Mouse (Mus musculus): Measurements from ENCODE around the gene Dgkh. TPM values are rescaled to one million over a fixed set of nuclear protein-coding genes. Genes with fewer than 3 reads are reported as not detected.
A peak's percentile ranks its signal among the peaks of the same experiment; 100 is the strongest.

Dgkh gene
- total and polyA plus RNA-seq, 2 experiments from 2014 or later: 1.2 to 4.7 TPM

DNA sequence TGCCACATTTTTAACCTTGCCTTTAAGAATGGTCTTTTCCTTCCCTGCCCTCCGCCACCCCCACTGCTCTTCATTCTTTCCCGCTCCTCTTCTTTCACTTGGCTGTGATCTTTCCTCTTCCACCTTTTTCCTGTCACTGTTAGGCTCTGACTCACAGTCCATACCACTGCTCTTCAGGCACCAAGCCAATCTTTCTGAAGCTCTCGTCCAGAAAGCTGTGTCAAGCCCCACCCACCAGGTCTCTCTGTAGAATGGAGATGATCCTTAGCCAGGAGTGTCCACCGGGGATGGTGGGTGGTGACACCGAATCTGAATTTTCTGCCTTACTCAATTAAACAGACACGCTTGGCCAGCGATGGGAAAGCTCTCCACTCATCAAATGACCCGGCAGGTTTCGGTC is 58.0 kb downstream of the Dgkh start:
- 62% methylated on average over 9 of the region's 9 CpGs for WGBS
- Histone ChIP-seq H3K4me3 (ENCODE audit: low read depth, low read length) (no peak overlapping the region), H3K4me2 (ENCODE audit: low read depth, low read length) (no peak overlapping the region), H3K27me3 (ENCODE audit: control insufficient read depth, insufficient read depth, low read length) (no peaks in the 10 kb centered on the region), H3K4me1 (ENCODE audit: control insufficient read depth, insufficient read depth) (peaks cover 10% of the 10 kb centered on the region), H3K9ac (replicated peaks; ENCODE audit: low read depth, low read length) (no peak overlapping the region), H3K27ac (ENCODE audit: low read depth) (peak overlapping the region; percentile 44; the same call in 1 of the 2 replicates), H3K36me3 (replicated peaks; ENCODE audit: control insufficient read depth, insufficient read depth, low read length) (no peaks in the 10 kb centered on the region), H3K9me3 (replicated peaks; ENCODE audit: control insufficient read depth, low read length) (no peaks in the 10 kb centered on the region)
- DNase-seq (ENCODE audit: low spot score): peak; percentile 48
- ATAC-seq (ENCODE audit: insufficient read depth, low read depth): no peak
- TF ChIP-seq CTCF (IDR thresholded peaks at IDR 0.05; ENCODE audit: low read depth): no peak
- TF ChIP-seq EP300 (IDR thresholded peaks at IDR 0.05; ENCODE audit: low read depth): no peak

GRCm38 (mm10) chr14:78669986-78670385 is 62.6 kb downstream of the Dgkh start:
- Histone ChIP-seq H3K9ac (replicated peaks; ENCODE audit: low read depth, low read length) (no peak overlapping the region), H3K27me3 (ENCODE audit: control insufficient read depth, insufficient read depth, low read length) (no peaks in the 10 kb centered on the region), H3K27ac (ENCODE audit: low read depth) (no peak overlapping the region), H3K4me3 (ENCODE audit: low read depth, low read length) (no peak overlapping the region), H3K4me1 (ENCODE audit: control insufficient read depth, insufficient read depth) (no peaks in the 10 kb centered on the region), H3K36me3 (replicated peaks; ENCODE audit: control insufficient read depth, insufficient read depth, low read length) (no peaks in the 10 kb centered on the region), H3K4me2 (ENCODE audit: low read depth, low read length) (no peak overlapping the region), H3K9me3 (replicated peaks; ENCODE audit: control insufficient read depth, low read length) (no peaks in the 10 kb centered on the region)
- peak; percentile 62 for TF ChIP-seq CTCF (IDR thresholded peaks at IDR 0.05; ENCODE audit: low read depth)
- TF ChIP-seq EP300 (IDR thresholded peaks at IDR 0.05; ENCODE audit: low read depth): no peak
- no peak for ATAC-seq (ENCODE audit: insufficient read depth, low read depth)
- DNase-seq (ENCODE audit: low spot score): no peak
- 67% methylated on average over 10 of the region's 10 CpGs for WGBS

DNA sequence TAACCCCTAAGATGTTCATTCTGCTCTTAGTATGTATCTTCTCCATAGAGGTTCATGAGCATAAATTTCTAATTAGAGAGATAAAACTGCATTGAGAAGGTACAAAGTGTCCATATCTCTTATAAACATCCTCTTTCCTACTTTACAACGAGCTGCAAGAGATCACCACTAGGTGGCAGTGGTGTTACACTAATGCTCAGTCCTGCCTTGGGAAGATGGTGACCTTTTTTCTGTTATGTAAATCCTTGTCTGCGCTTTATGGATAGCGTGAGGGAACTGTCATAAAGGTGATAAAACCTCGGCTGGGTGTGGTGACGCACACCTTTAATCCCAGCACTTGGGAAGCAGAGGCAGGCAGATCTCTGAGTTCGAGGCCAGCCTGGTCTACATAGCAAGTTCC is 64.3 kb downstream of the Dgkh start:
- 0 out of 2 replicates have a peak, but pooled peaks have one; percentile 49 for ATAC-seq (ENCODE audit: insufficient read depth, low read depth)
- Histone ChIP-seq H3K4me2 (ENCODE audit: low read depth, low read length) (no peak overlapping the region), H3K4me1 (ENCODE audit: control insufficient read depth, insufficient read depth) (no peaks in the 10 kb centered on the region), H3K36me3 (replicated peaks; ENCODE audit: control insufficient read depth, insufficient read depth, low read length) (no peaks in the 10 kb centered on the region), H3K27me3 (ENCODE audit: control insufficient read depth, insufficient read depth, low read length) (no peaks in the 10 kb centered on the region), H3K9me3 (replicated peaks; ENCODE audit: control insufficient read depth, low read length) (no peaks in the 10 kb centered on the region), H3K27ac (ENCODE audit: low read depth) (no peak overlapping the region), H3K4me3 (ENCODE audit: low read depth, low read length) (no peak overlapping the region), H3K9ac (replicated peaks; ENCODE audit: low read depth, low read length) (no peak overlapping the region)
- DNase-seq (ENCODE audit: low spot score): peak; percentile 78
- 20% methylated on average over 6 of the region's 6 CpGs for WGBS
- TF ChIP-seq EP300 (IDR thresholded peaks at IDR 0.05; ENCODE audit: low read depth): no peak
- TF ChIP-seq CTCF (IDR thresholded peaks at IDR 0.05; ENCODE audit: low read depth): peak; percentile 99

DNA sequence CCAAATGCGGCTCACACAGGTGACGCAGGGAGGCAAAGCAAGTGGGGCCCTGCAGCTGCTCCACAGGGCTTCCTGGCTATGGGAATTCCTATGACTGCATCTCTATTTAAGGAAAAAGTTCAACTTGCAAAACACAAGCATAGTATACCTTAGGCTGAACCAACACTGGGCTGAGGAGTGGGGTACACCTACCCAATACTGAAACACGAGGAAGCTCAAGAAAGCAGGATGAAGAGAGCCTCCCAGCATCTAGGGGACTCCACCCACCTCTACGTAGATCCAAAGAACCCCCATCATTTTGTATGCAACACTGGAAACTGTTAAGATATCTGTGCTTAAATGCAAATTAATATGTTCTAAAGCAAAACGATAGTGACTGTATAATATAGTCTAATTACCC is 64.8 kb downstream of the Dgkh start:
- Histone ChIP-seq H3K9me3 (replicated peaks; ENCODE audit: control insufficient read depth, low read length) (no peaks in the 10 kb centered on the region), H3K9ac (replicated peaks; ENCODE audit: low read depth, low read length) (no peak overlapping the region), H3K27me3 (ENCODE audit: control insufficient read depth, insufficient read depth, low read length) (no peaks in the 10 kb centered on the region), H3K4me1 (ENCODE audit: control insufficient read depth, insufficient read depth) (no peaks in the 10 kb centered on the region), H3K4me3 (ENCODE audit: low read depth, low read length) (no peak overlapping the region), H3K27ac (ENCODE audit: low read depth) (no peak overlapping the region), H3K4me2 (ENCODE audit: low read depth, low read length) (no peak overlapping the region), H3K36me3 (replicated peaks; ENCODE audit: control insufficient read depth, insufficient read depth, low read length) (no peaks in the 10 kb centered on the region)
- no peak for DNase-seq (ENCODE audit: low spot score)
- no peak for ATAC-seq (ENCODE audit: insufficient read depth, low read depth)
- TF ChIP-seq CTCF (IDR thresholded peaks at IDR 0.05; ENCODE audit: low read depth): no peak
- TF ChIP-seq EP300 (IDR thresholded peaks at IDR 0.05; ENCODE audit: low read depth): no peak
- whole genome bisulfite sequencing: 56% methylated on average over 5 of the region's 5 CpGs

DNA sequence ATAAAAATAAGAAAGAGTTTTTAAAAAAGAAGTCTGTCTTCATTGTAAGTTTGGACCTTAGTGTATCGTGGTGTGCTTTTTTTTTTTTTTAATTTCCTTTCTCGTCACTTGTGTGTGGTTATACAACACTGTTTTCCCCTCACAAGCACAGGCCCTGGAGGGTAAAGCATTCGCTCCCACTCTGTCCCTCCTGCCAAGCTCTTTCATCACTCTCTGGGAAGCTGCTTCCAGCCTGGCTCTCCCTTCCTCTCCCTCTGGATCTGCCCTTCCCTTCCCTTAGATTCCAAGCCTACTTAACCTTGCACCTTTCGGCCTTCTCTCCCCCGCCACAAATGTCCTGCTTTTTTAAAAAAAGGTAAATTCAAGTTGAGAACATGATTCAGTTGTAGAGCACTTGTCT is 69.9 kb downstream of the Dgkh start:
- Histone ChIP-seq H3K9ac (replicated peaks; ENCODE audit: low read depth, low read length) (no peak overlapping the region), H3K4me3 (ENCODE audit: low read depth, low read length) (no peak overlapping the region), H3K36me3 (replicated peaks; ENCODE audit: control insufficient read depth, insufficient read depth, low read length) (no peaks in the 10 kb centered on the region), H3K4me2 (ENCODE audit: low read depth, low read length) (no peak overlapping the region), H3K4me1 (ENCODE audit: control insufficient read depth, insufficient read depth) (no peaks in the 10 kb centered on the region), H3K27ac (ENCODE audit: low read depth) (no peak overlapping the region), H3K27me3 (ENCODE audit: control insufficient read depth, insufficient read depth, low read length) (no peaks in the 10 kb centered on the region), H3K9me3 (replicated peaks; ENCODE audit: control insufficient read depth, low read length) (peaks cover 8% of the 10 kb centered on the region; the same call in 1 of the 2 replicates)
- TF ChIP-seq EP300 (IDR thresholded peaks at IDR 0.05; ENCODE audit: low read depth) (no peak), CTCF (IDR thresholded peaks at IDR 0.05; ENCODE audit: low read depth) (no peak)
- WGBS: 65% methylated on average over 5 of the region's 5 CpGs
- DNase-seq (ENCODE audit: low spot score) (no peak), ATAC-seq (ENCODE audit: insufficient read depth, low read depth) (no peak)

DNA sequence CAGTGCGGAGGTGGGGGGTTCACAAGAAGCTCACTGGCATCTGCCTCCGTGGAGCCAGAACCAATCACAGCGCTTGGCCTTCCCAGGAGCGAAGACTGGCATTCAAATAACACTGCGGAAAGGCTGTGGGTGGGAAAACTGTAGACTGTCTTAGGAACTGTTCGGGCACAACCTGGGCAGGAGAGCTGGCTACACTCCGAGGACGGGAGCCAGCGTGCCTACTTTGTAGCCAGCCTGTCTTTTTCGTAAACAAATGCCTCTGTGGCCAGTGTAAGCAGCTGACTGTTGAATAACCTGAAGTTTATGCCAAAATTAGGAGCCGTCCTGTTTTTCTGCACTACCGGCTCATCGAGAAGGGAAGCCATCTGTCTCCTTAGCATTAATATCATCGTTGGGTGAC is 71.1 kb downstream of the Dgkh start:
- TF ChIP-seq CTCF (IDR thresholded peaks at IDR 0.05; ENCODE audit: low read depth) (no peak), EP300 (IDR thresholded peaks at IDR 0.05; ENCODE audit: low read depth) (no peak)
- Histone ChIP-seq H3K36me3 (replicated peaks; ENCODE audit: control insufficient read depth, insufficient read depth, low read length) (no peaks in the 10 kb centered on the region), H3K9ac (replicated peaks; ENCODE audit: low read depth, low read length) (no peak overlapping the region), H3K4me1 (ENCODE audit: control insufficient read depth, insufficient read depth) (no peaks in the 10 kb centered on the region), H3K4me2 (ENCODE audit: low read depth, low read length) (no peak overlapping the region), H3K4me3 (ENCODE audit: low read depth, low read length) (no peak overlapping the region), H3K27ac (ENCODE audit: low read depth) (no peak overlapping the region), H3K9me3 (replicated peaks; ENCODE audit: control insufficient read depth, low read length) (peaks cover 8% of the 10 kb centered on the region; the same call in 1 of the 2 replicates), H3K27me3 (ENCODE audit: control insufficient read depth, insufficient read depth, low read length) (no peaks in the 10 kb centered on the region)
- WGBS: 93% methylated on average over 14 of the region's 14 CpGs
- DNase-seq (ENCODE audit: low spot score): no peak
- no peak for ATAC-seq (ENCODE audit: insufficient read depth, low read depth)

All from heart, postnatal 0 days (tissue).